Mouse (Mus musculus) kidney, embryonic 14.5 days (tissue): ENCODE data around the gene Slc36a3. TPM values are rescaled to one million over a fixed set of nuclear protein-coding genes. Genes with fewer than 3 reads are reported as not detected.

Source experiments
- ATAC-seq: fragments of 200-750 bp; cut with Nextera tagmentation; 2 replicates; pipeline ENCODE4 v1.8.0; 2017; ENCODE audit warnings: moderate number of reproducible peaks, mild to moderate bottlenecking, moderate TSS enrichment, moderate library complexity; ENCODE audit not compliant: low FRiP score, low TSS enrichment
- H3K27ac ChIP-seq: fragments of 300-500 bp; sonication (generic); 2 replicates; pipeline ENCODE4 v1.5.1; 2014; ENCODE audit warnings: low read depth, mild to moderate bottlenecking, low read length, moderate library complexity, mixed read lengths
- H3K27me3 ChIP-seq: fragments of 300-500 bp; sonication (generic); 2 replicates; pipeline ENCODE4 v1.6.1; 2014; ENCODE audit warnings: mild to moderate bottlenecking, low read length; ENCODE audit not compliant: control insufficient read depth, insufficient read depth
- H3K36me3 ChIP-seq: fragments of 300-500 bp; sonication (generic); 2 replicates; pipeline ENCODE4 v1.6.1; 2014; ENCODE audit warnings: low read length, mixed read lengths; ENCODE audit not compliant: control insufficient read depth, insufficient read depth
- H3K4me1 ChIP-seq: fragments of 300-500 bp; sonication (generic); 2 replicates; pipeline ENCODE4 v1.6.1; 2014; ENCODE audit warnings: low read length, mixed read lengths; ENCODE audit not compliant: control insufficient read depth, insufficient read depth
- H3K4me2 ChIP-seq: fragments of 300-500 bp; sonication (generic); replicated peaks from 2 replicates; pipeline ENCODE4 v1.6.1; 2014; ENCODE audit warnings: low read depth, mild to moderate bottlenecking, low read length
- H3K4me3 ChIP-seq: fragments of 300-500 bp; sonication (generic); 2 replicates; pipeline ENCODE4 v1.5.1; 2014; ENCODE audit warnings: mild to moderate bottlenecking, low read length
- H3K9ac ChIP-seq: fragments of 300-500 bp; sonication (generic); 2 replicates; pipeline ENCODE4 v1.6.1; 2014; ENCODE audit warnings: low read depth, mild to moderate bottlenecking, low read length, moderate library complexity
- H3K9me3 ChIP-seq: fragments of 300-500 bp; sonication (generic); 2 replicates; pipeline ENCODE4 v1.6.1; 2016; ENCODE audit warnings: low read length; ENCODE audit not compliant: control insufficient read depth
- WGBS: fragments of 180-500 bp; shearing (Covaris S2); extraction: QIAGEN DNeasy Blood & Tissue Kit; methylation state at CpG from one replicate; pipeline ENCODE4 v1.1.7; 2014; 5-methylcytosine and 5-hydroxymethylcytosine counted together
- polyA plus RNA-seq: library from polyadenylated mRNA; unstranded; fragments of >200 nt; fragmentation: Nextera tagmentation; extraction: Ambion mirVana; gene quantifications from 2 replicates; pipeline ENCODE4 v1.2.1, GENCODE M21; 2014

Slc36a3 gene
- polyA plus RNA-seq, 1 experiment from 2014 or later = not detected

GRCm38 (mm10) chr11:55079180-55079579 is 72.3 kb downstream of the Slc36a3 start:
- H3K9me3 ChIP-seq = 0 out of 2 replicates have a peak, but pooled peaks cover 4% of the 10 kb centered on the region
- no peak overlapping the region for H3K4me2 ChIP-seq
- peaks cover 15% of the 10 kb centered on the region for H3K4me1 ChIP-seq
- ATAC-seq = no peak
- no peaks in the 10 kb centered on the region for H3K27me3 ChIP-seq
- H3K9ac ChIP-seq = no peak overlapping the region
- H3K36me3 ChIP-seq = no peaks in the 10 kb centered on the region
- no peak overlapping the region for H3K4me3 ChIP-seq
- 80% methylated on average over 4 of the region's 4 CpGs for WGBS
- H3K27ac ChIP-seq = no peak overlapping the region

- H3K4me3 ChIP-seq = no peak overlapping the region
- WGBS = 34% methylated on average over 3 of the region's 3 CpGs
- no peak overlapping the region for H3K4me2 ChIP-seq
Measured at GRCm38 (mm10) chr11:55078502-55078901, 73.0 kb downstream of the Slc36a3 start.

GRCm38 (mm10) chr11:55077331-55078231 is 73.9 kb downstream of the Slc36a3 start, which contains the start of gene Ccdc69:
Ccdc69 (minus strand) TSS chr11:55078131.
- peak within 1 kb of the TSS; percentile 44 for H3K9ac ChIP-seq
- under 1% methylated on average over 50 of the region's 50 CpGs for WGBS
- H3K27me3 ChIP-seq = no peaks in the 10 kb centered on the region
- H3K27ac ChIP-seq = peak within 1 kb of the TSS; percentile 63
- peak within 1 kb of the TSS; percentile 77 for H3K4me2 ChIP-seq
- H3K4me3 ChIP-seq = peak within 1 kb of the TSS; percentile 39
- peak; percentile 85 for ATAC-seq
- peaks cover 20% of the 10 kb centered on the region for H3K4me1 ChIP-seq
- H3K9me3 ChIP-seq = 0 out of 2 replicates have a peak, but pooled peaks cover 4% of the 10 kb centered on the region
- no peaks in the 10 kb centered on the region for H3K36me3 ChIP-seq

More at GRCm38 (mm10) chr11:55078502-55078901, 73.0 kb downstream of the Slc36a3 start:
- Histone ChIP-seq H3K36me3 (no peaks in the 10 kb centered on the region), H3K27ac (no peak overlapping the region), H3K4me1 (peaks cover 16% of the 10 kb centered on the region), H3K9ac (no peak overlapping the region), H3K9me3 (0 out of 2 replicates have a peak, but pooled peaks cover 4% of the 10 kb centered on the region), H3K27me3 (no peaks in the 10 kb centered on the region)
- no peak for ATAC-seq

- Histone ChIP-seq H3K27me3 (no peaks in the 10 kb centered on the region), H3K4me2 (no peak overlapping the region), H3K4me1 (peaks cover 20% of the 10 kb centered on the region), H3K9ac (no peak overlapping the region), H3K9me3 (0 out of 2 replicates have a peak, but pooled peaks cover 2% of the 10 kb centered on the region), H3K4me3 (no peak overlapping the region), H3K27ac (no peak overlapping the region), H3K36me3 (no peaks in the 10 kb centered on the region)
- ATAC-seq = no peak
- WGBS = 79% methylated on average over 5 of the region's 5 CpGs
Measured at GRCm38 (mm10) chr11:55076234-55076633, 75.3 kb downstream of the Slc36a3 start.

GRCm38 (mm10) chr11:55075602-55076001 is 75.9 kb downstream of the Slc36a3 start:
- no peaks in the 10 kb centered on the region for H3K36me3 ChIP-seq

More at GRCm38 (mm10) chr11:55075602-55076001, 75.9 kb downstream of the Slc36a3 start:
- H3K9ac ChIP-seq = no peak overlapping the region
- WGBS = 77% methylated on average over 2 of the region's 2 CpGs
- H3K4me1 ChIP-seq = peaks cover 20% of the 10 kb centered on the region
- H3K27me3 ChIP-seq = no peaks in the 10 kb centered on the region
- no peak overlapping the region for H3K27ac ChIP-seq
- 0 out of 2 replicates have a peak, but pooled peaks cover 2% of the 10 kb centered on the region for H3K9me3 ChIP-seq
- ATAC-seq = no peak
- H3K4me3 ChIP-seq = no peak overlapping the region
- no peak overlapping the region for H3K4me2 ChIP-seq

Other genes starting within 250 kb of the Slc36a3 start
- 83.0 and 101 TPM in 2 replicates for gene Gpx3, start 249.3 kb downstream of the Slc36a3 start, polyA plus RNA-seq
- gene Tnip1, start 188.8 kb downstream of the Slc36a3 start, polyA plus RNA-seq = 12.3 and 14.8 TPM in 2 replicates
- gene Anxa6, start 118.3 kb downstream of the Slc36a3 start, polyA plus RNA-seq = 125 and 174 TPM in 2 replicates
- gene Ccdc69, start 73.6 kb downstream of the Slc36a3 start, polyA plus RNA-seq = 3.5 and 3.6 TPM in 2 replicates
- 27.3 and 33.6 TPM in 2 replicates for gene Gm2a, start 53.6 kb downstream of the Slc36a3 start, polyA plus RNA-seq
- gene Slc36a2, start 33.4 kb upstream of the Slc36a3 start, polyA plus RNA-seq = 0.63 and 0.80 TPM in 2 replicates
- gene Slc36a1, start 52.6 kb upstream of the Slc36a3 start, polyA plus RNA-seq = 2.1 and 2.2 TPM in 2 replicates
- gene Fat2, start 184.9 kb upstream of the Slc36a3 start, polyA plus RNA-seq = 0.04 and 0.16 TPM in 2 replicates